Mouse (Mus musculus): ENCODE results near the gene Psip1.

DNA sequence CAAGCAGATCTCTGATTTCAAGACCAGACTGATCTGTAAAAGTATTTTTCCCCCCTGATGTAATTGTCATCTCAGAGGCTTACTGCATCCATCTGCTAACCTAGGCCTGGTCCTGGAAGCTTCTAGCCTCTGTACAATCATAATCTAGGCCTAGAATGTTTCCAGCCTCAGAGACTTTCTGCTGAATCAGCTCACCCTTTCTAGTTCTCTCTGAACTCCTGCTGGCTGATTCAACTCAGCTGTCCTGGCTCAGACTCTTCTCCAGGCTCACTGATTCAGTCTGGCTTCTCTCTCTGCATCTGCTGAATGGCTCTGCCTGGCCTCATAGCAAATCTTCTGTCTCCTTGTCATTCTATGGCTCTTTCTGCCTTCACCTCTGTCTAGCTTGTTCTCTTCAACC lies 48.1 kb downstream of the Psip1 start:
- TF ChIP-seq CTCF (IDR thresholded peaks at IDR 0.05; ENCODE audit: extremely low read depth, insufficient read depth, insufficient read length, insufficient replicate concordance) (no peak), POLR2A (IDR thresholded peaks at IDR 0.05; ENCODE audit: low read depth, low read length) (no peak)

Measured in spleen, adult 2 months (tissue).